Comparison of ENCODE assay signal across 9 mouse cellular contexts in genomic region chr15:81042276-81042931, GRCm38 (mm10).
A peak's percentile ranks its signal among the peaks of the same experiment; 100 is the strongest.
DNase-seq lines count a peak whose midpoint lies in the region; ATAC-seq and TF ChIP-seq lines count a peak whose summit lies in the region.
"Had no signal": no experiment of that assay in that cellular context is flagged by ENCODE, and none has a peak within 500 bp of the region (broad histone marks: within the 10 kb centered on the region; RNA-seq: fewer than 3 reads in every experiment).

No protein-coding gene starts in this region.

- TF ChIP-seq POLR2A in cerebellum, adult 2 months (IDR thresholded peaks at IDR 0.05; ENCODE audit: borderline replicate concordance, insufficient read depth, low read length): no peak

- H3K36me3 ChIP-seq in kidney, embryonic 16.5 days (ENCODE audit: insufficient read depth, low read length): no peaks in the 10 kb centered on the region
- H3K36me3 ChIP-seq: heart, embryonic 15.5 days had no signal

- no peak overlapping the region for H3K27ac ChIP-seq in cerebellum, adult 2 months (ENCODE audit: insufficient read depth, low read length)
- no peak overlapping the region for H3K27ac ChIP-seq in kidney, embryonic 16.5 days (ENCODE audit: low read length)
- H3K27ac ChIP-seq: heart, embryonic 15.5 days had no signal

- no peaks in the 10 kb centered on the region for H3K9me3 ChIP-seq in kidney, embryonic 16.5 days (ENCODE audit: low read length)
- H3K9me3 ChIP-seq: heart, embryonic 15.5 days had no signal

- 0 out of 2 replicates have a peak overlapping the region, but pooled peaks have one; percentile 10 for H3K9ac ChIP-seq in kidney, embryonic 16.5 days (replicated peaks; ENCODE audit: low read length)
- H3K9ac ChIP-seq: heart, embryonic 15.5 days had no signal

- 74% methylated on average over 13 of the region's 13 CpGs for WGBS in cerebellum, adult 2 months
- WGBS in kidney, embryonic 16.5 days: 51% methylated on average over 13 of the region's 13 CpGs

- TF ChIP-seq CTCF in cerebellum, adult 2 months (IDR thresholded peaks at IDR 0.05; ENCODE audit: borderline replicate concordance, insufficient read depth, low read depth, low read length): 0 out of 2 replicates have a peak, but pooled peaks have one; percentile 21

- no peaks in the 10 kb centered on the region for H3K27me3 ChIP-seq in cerebellum, adult 2 months (ENCODE audit: control insufficient read depth, insufficient read depth, low read length)
- no peaks in the 10 kb centered on the region for H3K27me3 ChIP-seq in kidney, embryonic 16.5 days (ENCODE audit: insufficient read depth, low read length)
- H3K27me3 ChIP-seq: heart, embryonic 15.5 days had no signal

- no peak for DNase-seq in cerebellum, adult 2 months
- DNase-seq in cerebellum, adult 9-11 months: no peak
- peak; percentile 56 for DNase-seq in 416B (ENCODE audit: low read depth)
- DNase-seq in adipocyte (ENCODE audit: low spot score): no peak
- no peak for DNase-seq in left cerebral cortex, adult 18-20 months (ENCODE audit: low spot score in 2 of 2)

- H3K4me2 ChIP-seq in kidney, embryonic 16.5 days (replicated peaks; ENCODE audit: low read depth, low read length): no peak overlapping the region
- H3K4me2 ChIP-seq: heart, embryonic 15.5 days had no signal

- peak; percentile 26; the same call in 1 of the 2 replicates for ATAC-seq in common myeloid progenitor, adult 5-6 weeks (replicated peaks; ENCODE audit: low read depth, poor library complexity, severe bottlenecking)
- peak; percentile 67; the same call in 1 of the 2 replicates for ATAC-seq in kidney, embryonic 16.5 days (ENCODE audit: low FRiP score, low TSS enrichment)
- ATAC-seq in neutrophil, adult 5-6 weeks (ENCODE audit: extremely low read depth, insufficient number of reproducible peaks, low FRiP score, poor library complexity, severe bottlenecking): peak; percentile 33

- no peak overlapping the region for H3K4me3 ChIP-seq in cerebellum, adult 2 months (replicated peaks; ENCODE audit: insufficient read depth, low read depth, low read length)
- no peak overlapping the region for H3K4me3 ChIP-seq in kidney, embryonic 16.5 days (ENCODE audit: low read length)
- H3K4me3 ChIP-seq: heart, embryonic 15.5 days had no signal

- no peaks in the 10 kb centered on the region for H3K4me1 ChIP-seq in cerebellum, adult 2 months (ENCODE audit: control insufficient read depth, insufficient read depth, low read length)
- H3K4me1 ChIP-seq in kidney, embryonic 16.5 days (ENCODE audit: insufficient read depth, low read length): peaks cover 22% of the 10 kb centered on the region
